Mouse (Mus musculus) neural tube, embryonic 11.5 days (tissue): Measurements from ENCODE around the gene Syn3. TPM values are rescaled to one million over a fixed set of nuclear protein-coding genes. Genes with fewer than 3 reads are reported as not detected.

Source experiments
- ATAC-seq: fragments of 200-750 bp; cut with Nextera tagmentation; 2 replicates; pipeline ENCODE4 v1.8.0; 2017; ENCODE audit warnings: moderate number of reproducible peaks, mild to moderate bottlenecking, moderate TSS enrichment, moderate library complexity; ENCODE audit not compliant: insufficient read depth, low FRiP score, low TSS enrichment
- DNase-seq: peaks from one replicate; pipeline ENCODE4 v3.0.0-alpha.2; 2015; ENCODE audit warnings: low spot score
- H3K27ac ChIP-seq: fragments of 300-500 bp; sonication (generic); 2 replicates; pipeline ENCODE4 v1.5.1; 2014; ENCODE audit warnings: low read depth, mild to moderate bottlenecking, low read length
- H3K27me3 ChIP-seq: fragments of 300-500 bp; sonication (generic); 2 replicates; pipeline ENCODE4 v1.6.1; 2014; ENCODE audit warnings: mild to moderate bottlenecking, low read length, mixed read lengths; ENCODE audit not compliant: control insufficient read depth, insufficient read depth
- H3K36me3 ChIP-seq: fragments of 300-500 bp; sonication (generic); 2 replicates; pipeline ENCODE4 v1.6.1; 2014; ENCODE audit warnings: mild to moderate bottlenecking, low read length, moderate library complexity, mixed read lengths; ENCODE audit not compliant: control insufficient read depth, insufficient read depth
- H3K4me1 ChIP-seq: fragments of 300-500 bp; sonication (generic); 2 replicates; pipeline ENCODE4 v1.6.1; 2014; ENCODE audit warnings: low read length, mixed read lengths; ENCODE audit not compliant: control insufficient read depth, insufficient read depth
- H3K4me2 ChIP-seq: fragments of 300-500 bp; sonication (generic); 2 replicates; pipeline ENCODE4 v1.6.1; 2014; ENCODE audit warnings: low read depth, mild to moderate bottlenecking, moderate library complexity
- H3K4me3 ChIP-seq: fragments of 300-500 bp; sonication (generic); 2 replicates; pipeline ENCODE4 v1.5.1; 2014; ENCODE audit warnings: low read depth, low read length
- H3K9ac ChIP-seq: fragments of 300-500 bp; sonication (generic); 2 replicates; pipeline ENCODE4 v1.6.1; 2014; ENCODE audit warnings: mild to moderate bottlenecking, low read length
- H3K9me3 ChIP-seq: fragments of 300-500 bp; sonication (generic); 2 replicates; pipeline ENCODE4 v1.6.1; 2016; ENCODE audit warnings: low read length; ENCODE audit not compliant: control insufficient read depth
- WGBS: fragments of 180-500 bp; shearing (Covaris S2); extraction: QIAGEN DNeasy Blood & Tissue Kit; methylation state at CpG from one replicate; pipeline ENCODE4 v1.1.7; 2014; 5-methylcytosine and 5-hydroxymethylcytosine counted together
- polyA plus RNA-seq: library from polyadenylated mRNA; unstranded; fragments of >200 nt; fragmentation: Nextera tagmentation; extraction: Ambion mirVana; gene quantifications from 2 replicates; pipeline ENCODE4 v1.2.1, GENCODE M21; 2014

Syn3 gene
- polyA plus RNA-seq, 1 experiment from 2014 or later = 4.4 TPM

DNA sequence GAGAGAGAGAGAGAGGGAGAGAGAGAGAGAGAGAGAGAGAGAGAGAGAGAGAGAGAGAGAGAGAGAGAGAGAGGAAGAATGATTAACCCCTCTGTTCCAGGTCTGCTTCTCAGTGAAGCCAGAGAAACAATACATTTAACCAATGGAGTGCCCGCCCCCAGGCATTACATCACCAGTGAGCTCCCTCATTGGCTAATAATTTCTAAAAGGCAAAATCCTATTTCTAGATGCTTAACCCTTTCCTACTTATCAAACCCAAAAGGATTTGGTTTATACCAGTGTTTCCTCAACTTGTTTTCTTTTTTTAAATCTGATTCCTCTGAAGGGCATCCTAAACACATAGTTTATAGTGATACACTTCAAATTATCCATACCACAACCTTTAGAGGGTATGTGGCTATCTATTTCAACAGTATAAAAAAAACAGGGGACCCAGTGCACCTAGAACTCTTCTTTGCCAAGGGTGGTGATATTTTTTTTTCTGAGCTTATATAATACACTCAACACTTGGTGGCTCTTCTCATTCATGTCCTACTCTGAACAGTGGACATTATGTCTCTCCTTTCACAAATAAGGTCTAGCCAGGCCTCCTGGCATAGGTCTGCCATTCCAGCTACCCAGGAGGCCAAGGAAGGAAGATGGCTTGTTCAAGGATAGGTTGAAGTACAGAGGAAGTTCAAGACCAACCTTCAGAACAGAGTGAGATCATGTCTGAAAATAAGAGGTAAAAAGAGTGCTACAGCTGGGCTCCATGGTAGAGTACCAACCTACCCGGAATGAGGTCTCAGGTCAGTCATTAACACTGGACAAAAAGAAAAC lies 6.4 kb downstream of the Syn3 start:
- ATAC-seq (peak; percentile 88; the same call in 1 of the 2 replicates), DNase-seq (peak; percentile 44)
- no peaks in the 10 kb centered on the region; the same call in 1 of the 2 replicates for H3K4me1 ChIP-seq
- no peaks in the 10 kb centered on the region for H3K27me3 ChIP-seq
- peak overlapping the region; percentile 33; the same call in 1 of the 2 replicates for H3K4me2 ChIP-seq
- WGBS = 46% methylated on average over 2 of the region's 2 CpGs
- no peaks in the 10 kb centered on the region for H3K36me3 ChIP-seq
- peak overlapping the region; percentile 61 for H3K9ac ChIP-seq
- H3K9me3 ChIP-seq = no peaks in the 10 kb centered on the region
- H3K4me3 ChIP-seq = no peak overlapping the region
- H3K27ac ChIP-seq = no peak overlapping the region

DNA sequence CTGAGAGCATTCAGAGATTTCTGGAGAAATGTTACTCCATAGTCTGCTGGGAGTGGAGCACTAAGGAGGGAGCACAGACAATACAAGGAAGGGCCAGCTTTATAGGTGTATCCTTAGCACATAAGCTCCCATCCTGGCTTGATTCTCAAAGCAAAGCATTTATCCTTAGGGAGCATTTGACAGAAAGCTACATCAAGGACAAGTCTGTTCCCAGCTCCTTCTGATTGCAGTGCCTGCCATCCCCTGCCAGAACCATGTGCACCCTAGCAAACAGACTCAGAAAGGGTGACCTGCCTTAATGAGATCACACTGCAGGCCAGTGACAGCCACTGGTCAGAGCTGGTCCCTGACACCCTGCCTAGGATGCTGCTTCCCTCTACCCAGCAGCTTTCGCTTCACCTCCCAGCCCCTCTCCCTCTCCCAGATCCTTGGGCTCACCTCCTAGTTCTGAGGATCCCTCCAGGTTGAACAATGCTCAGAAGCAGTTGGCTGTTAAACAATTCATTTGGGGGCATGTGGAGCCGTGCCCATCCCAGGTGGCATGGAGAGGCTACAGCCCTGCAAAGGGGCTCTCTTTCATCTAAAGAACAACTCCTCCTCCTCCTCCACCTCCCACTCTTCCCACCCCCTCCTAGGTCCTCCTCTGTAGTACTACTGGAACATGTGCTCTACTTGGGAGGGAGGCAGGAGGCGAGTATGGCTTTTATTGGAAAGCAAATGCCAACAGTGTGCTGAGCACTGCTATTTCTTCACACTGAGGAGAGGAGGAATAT lies 7.2 kb downstream of the Syn3 start:
- Histone ChIP-seq H3K4me3 (no peak overlapping the region), H3K27ac (no peak overlapping the region), H3K9me3 (no peaks in the 10 kb centered on the region), H3K4me1 (no peaks in the 10 kb centered on the region; the same call in 1 of the 2 replicates), H3K4me2 (peak overlapping the region; percentile 33; the same call in 1 of the 2 replicates), H3K27me3 (no peaks in the 10 kb centered on the region), H3K36me3 (no peaks in the 10 kb centered on the region), H3K9ac (peak overlapping the region; percentile 61)
- ATAC-seq (peak; percentile 38; the same call in 1 of the 2 replicates), DNase-seq (no peak)
- WGBS = 14% methylated on average over 3 of the region's 3 CpGs

DNA sequence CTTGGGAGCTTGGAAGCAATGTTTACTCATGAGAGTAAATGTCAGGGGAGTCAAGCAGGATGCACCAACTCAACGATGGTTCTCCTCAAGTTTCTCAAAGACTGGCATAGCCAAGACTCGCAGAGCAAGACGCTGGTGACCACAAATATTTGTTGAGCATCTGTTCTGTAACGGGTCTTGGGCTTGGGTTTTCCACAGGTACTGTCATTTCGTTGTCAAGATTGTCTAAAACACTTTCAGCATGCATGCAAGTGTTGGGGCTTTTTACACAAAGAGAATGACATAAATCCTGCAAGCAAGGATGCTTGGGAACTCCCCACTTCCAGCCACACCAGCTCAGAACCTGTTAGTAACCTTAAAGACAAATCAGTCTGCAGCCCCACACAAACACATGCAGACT lies 10.2 kb downstream of the Syn3 start:
- H3K27ac ChIP-seq = no peak overlapping the region
- no peak overlapping the region for H3K9ac ChIP-seq
- 83% methylated on average over 5 of the region's 5 CpGs for WGBS
- DNase-seq (no peak), ATAC-seq (no peak)
- no peak overlapping the region for H3K4me3 ChIP-seq
- H3K27me3 ChIP-seq = no peaks in the 10 kb centered on the region
- no peaks in the 10 kb centered on the region; the same call in 1 of the 2 replicates for H3K4me1 ChIP-seq
- H3K36me3 ChIP-seq = no peaks in the 10 kb centered on the region
- H3K9me3 ChIP-seq = no peaks in the 10 kb centered on the region
- H3K4me2 ChIP-seq = no peak overlapping the region

DNA sequence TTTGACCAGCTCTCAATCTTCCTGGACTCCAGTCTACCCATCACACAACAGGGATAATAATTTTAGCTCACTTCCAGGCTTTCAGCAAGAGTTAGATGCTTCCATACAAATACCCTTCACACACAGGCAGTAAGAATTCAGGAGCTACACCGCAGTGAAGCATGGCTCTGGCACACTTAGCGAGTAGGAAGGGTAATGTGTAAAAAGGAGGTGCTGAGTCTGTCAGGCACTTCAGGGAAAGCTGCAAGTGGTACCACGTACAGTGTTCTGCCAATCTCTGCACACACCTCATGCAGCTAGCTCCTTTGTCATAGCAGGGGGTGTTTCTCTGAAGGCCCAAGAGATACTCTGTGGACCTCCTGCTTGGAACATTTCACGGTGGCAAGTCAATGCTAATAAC lies 12.7 kb downstream of the Syn3 start:
- Histone ChIP-seq H3K9ac (no peak overlapping the region), H3K36me3 (no peaks in the 10 kb centered on the region), H3K27ac (no peak overlapping the region), H3K27me3 (no peaks in the 10 kb centered on the region), H3K4me3 (no peak overlapping the region), H3K4me2 (no peak overlapping the region), H3K9me3 (no peaks in the 10 kb centered on the region), H3K4me1 (no peaks in the 10 kb centered on the region)
- ATAC-seq (no peak), DNase-seq (no peak)
- WGBS = 63% methylated on average over 4 of the region's 4 CpGs

DNA sequence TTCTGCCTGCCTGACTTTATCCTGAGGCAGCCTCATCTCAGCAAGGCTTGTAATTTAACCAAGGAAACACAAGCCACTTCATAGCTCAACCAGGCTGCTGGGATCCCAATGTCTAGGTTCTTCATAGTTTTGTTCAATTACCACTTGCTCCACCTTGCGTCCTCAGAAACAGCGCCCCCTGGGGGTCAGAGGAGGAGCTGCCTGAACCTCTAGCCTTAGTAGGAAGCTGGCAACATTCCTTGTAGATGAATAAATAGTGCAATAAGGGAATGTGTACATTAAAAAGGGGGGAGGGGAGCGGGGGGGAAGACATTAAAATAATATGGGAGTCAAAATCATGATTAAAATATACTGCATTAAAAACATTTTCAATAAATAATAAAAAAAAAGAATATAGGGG lies 14.7 kb downstream of the Syn3 start:
- DNase-seq (peak; percentile 21), ATAC-seq (no peak)
- Histone ChIP-seq H3K36me3 (no peaks in the 10 kb centered on the region), H3K9ac (no peak overlapping the region), H3K27me3 (no peaks in the 10 kb centered on the region), H3K9me3 (no peaks in the 10 kb centered on the region), H3K4me3 (no peak overlapping the region), H3K27ac (no peak overlapping the region), H3K4me2 (no peak overlapping the region), H3K4me1 (no peaks in the 10 kb centered on the region)
- WGBS = 15% methylated on average over 3 of the region's 3 CpGs

DNA sequence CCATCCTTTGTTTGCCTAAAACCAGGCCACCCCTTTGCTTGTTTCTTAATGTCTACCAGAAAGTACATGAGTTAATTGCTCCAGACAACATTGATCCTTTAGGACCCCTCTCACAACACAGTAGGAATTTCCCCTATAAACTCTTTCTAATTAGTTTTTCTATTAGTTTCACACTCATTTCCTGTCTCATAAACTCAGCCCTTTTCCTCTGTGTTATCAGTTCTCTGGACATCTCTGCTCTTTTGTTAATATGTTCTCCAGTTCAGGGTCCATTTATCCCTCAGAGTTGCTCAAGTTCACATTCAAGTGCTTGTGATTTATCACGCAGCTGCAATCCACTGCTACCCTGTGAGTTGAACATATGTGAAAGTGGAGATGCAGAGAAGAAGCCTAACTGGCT lies 16.2 kb downstream of the Syn3 start:
- Histone ChIP-seq H3K9me3 (no peaks in the 10 kb centered on the region), H3K27me3 (no peaks in the 10 kb centered on the region), H3K4me3 (no peak overlapping the region), H3K9ac (no peak overlapping the region), H3K36me3 (no peaks in the 10 kb centered on the region), H3K27ac (no peak overlapping the region), H3K4me2 (no peak overlapping the region), H3K4me1 (no peaks in the 10 kb centered on the region)
- DNase-seq = no peak
- WGBS = 72% methylated on average over 1 of the region's 1 CpGs
- no peak for ATAC-seq

DNA sequence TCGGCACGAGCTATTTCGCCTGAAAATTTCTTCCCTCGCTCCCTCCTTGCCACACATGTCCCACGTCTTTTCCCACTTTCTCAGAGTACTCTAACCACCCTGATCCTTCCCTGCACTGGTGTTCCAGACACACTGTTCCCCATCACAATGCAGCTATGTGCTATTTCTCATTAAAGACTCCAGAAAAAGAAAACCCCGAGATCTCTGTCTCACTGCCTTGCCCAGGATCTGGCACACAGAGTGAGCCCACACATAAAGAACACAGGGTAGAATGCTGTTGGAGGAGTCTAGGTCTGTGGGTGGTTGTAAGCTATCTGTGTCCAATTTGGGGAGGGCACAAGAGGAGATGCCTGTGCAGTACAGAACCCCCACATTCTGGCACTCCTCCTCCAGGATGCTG lies 18.0 kb downstream of the Syn3 start:
- WGBS = 91% methylated on average over 6 of the region's 6 CpGs
- no peak for DNase-seq
- Histone ChIP-seq H3K4me2 (no peak overlapping the region), H3K4me3 (no peak overlapping the region), H3K36me3 (no peaks in the 10 kb centered on the region), H3K4me1 (no peaks in the 10 kb centered on the region), H3K27me3 (no peaks in the 10 kb centered on the region), H3K9ac (no peak overlapping the region), H3K27ac (no peak overlapping the region), H3K9me3 (no peaks in the 10 kb centered on the region)
- no peak for ATAC-seq

DNA sequence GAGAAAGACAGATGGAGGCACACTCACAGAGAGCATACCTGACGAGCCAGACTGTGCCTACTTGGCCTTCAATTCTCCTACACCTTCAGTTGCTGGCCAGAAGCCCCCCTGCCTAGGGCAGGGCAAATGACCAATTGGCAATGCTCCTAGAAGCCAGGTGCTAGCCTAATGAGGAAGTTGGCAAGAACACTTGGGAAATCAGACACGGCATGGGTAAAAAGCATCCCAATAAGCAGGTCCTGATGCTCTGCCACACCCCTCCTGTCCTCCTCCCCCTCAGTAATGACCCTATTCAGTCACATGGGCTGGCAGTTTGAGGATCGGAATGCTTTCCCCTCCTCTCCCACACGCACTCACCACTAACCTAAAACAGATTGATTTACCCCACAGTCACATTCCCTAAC lies 19.0 kb downstream of the Syn3 start:
- 47% methylated on average over 4 of the region's 4 CpGs for WGBS
- no peaks in the 10 kb centered on the region for H3K9me3 ChIP-seq

More for the DNA sequence above, 19.0 kb downstream of the Syn3 start:
- DNase-seq (no peak), ATAC-seq (no peak)
- H3K4me2 ChIP-seq = no peak overlapping the region
- no peaks in the 10 kb centered on the region for H3K36me3 ChIP-seq
- H3K4me1 ChIP-seq = no peaks in the 10 kb centered on the region
- no peak overlapping the region for H3K4me3 ChIP-seq
- H3K27me3 ChIP-seq = no peaks in the 10 kb centered on the region
- H3K9ac ChIP-seq = no peak overlapping the region
- no peak overlapping the region for H3K27ac ChIP-seq
